Mouse (Mus musculus): Measurements from ENCODE around the gene Nin. TPM values are rescaled to one million over a fixed set of nuclear protein-coding genes. Genes with fewer than 3 reads are reported as not detected.

Gene Nin
- polyA plus RNA-seq (2012): 17.9 and 21.4 TPM in 2 replicates

- TF ChIP-seq GATA1 (IDR thresholded peaks at IDR 0.05; ENCODE audit: low read length): no peak
These were observed at the start of gene Nin for GRCm38 (mm10) chr12:70113351-70113750. TSS of gene Nin (minus strand) at chr12:70113717.

GRCm38 (mm10) chr12:70161057-70161456 is 47.5 kb upstream of the Nin start:
- no peak for TF ChIP-seq GATA1 (IDR thresholded peaks at IDR 0.05; ENCODE audit: low read length)

- TF ChIP-seq GATA1 (IDR thresholded peaks at IDR 0.05; ENCODE audit: low read length): no peak
These were observed 44.0 kb upstream of the Nin start for GRCm38 (mm10) chr12:70157292-70158066.

- TF ChIP-seq GATA1 (IDR thresholded peaks at IDR 0.05; ENCODE audit: low read length): no peak
These were observed 42.7 kb upstream of the Nin start for GRCm38 (mm10) chr12:70156222-70156621.

DNA sequence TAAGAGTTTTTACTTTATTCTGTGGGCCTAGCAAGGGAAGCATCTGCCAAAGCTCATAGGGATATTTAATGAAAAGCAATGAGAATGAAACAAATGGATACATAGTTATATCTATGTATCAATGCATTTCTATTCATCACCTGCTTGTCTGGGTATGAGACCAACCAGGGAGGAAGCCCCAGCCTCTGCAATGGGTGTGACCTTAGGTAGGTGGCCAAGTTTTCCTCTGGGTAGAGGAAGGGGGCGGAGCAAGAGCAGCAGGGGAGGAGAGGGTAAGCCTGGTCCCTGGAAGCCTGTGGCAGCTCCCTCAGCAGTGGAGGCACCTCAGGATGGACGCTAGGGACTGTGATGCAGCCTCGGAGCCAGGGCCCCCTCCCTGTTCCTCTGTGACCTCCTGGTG is 40.3 kb upstream of the Nin start, which contains the start of gene Abhd12b:
Abhd12b (plus strand) TSS at position 301 of the 400 bp plus-strand sequence.
- no peak for TF ChIP-seq GATA1 (IDR thresholded peaks at IDR 0.05; ENCODE audit: low read length)

- TF ChIP-seq GATA1 (IDR thresholded peaks at IDR 0.05; ENCODE audit: low read length): no peak
These were observed 35.2 kb upstream of the Nin start for GRCm38 (mm10) chr12:70148631-70149265.

- no peak for TF ChIP-seq GATA1 (IDR thresholded peaks at IDR 0.05; ENCODE audit: low read length)
These were observed 34.6 kb upstream of the Nin start for GRCm38 (mm10) chr12:70147986-70148630.

- no peak for TF ChIP-seq GATA1 (IDR thresholded peaks at IDR 0.05; ENCODE audit: low read length)
These were observed 32.1 kb upstream of the Nin start for GRCm38 (mm10) chr12:70145586-70145985.

GRCm38 (mm10) chr12:70144637-70145448 is 31.3 kb upstream of the Nin start:
- TF ChIP-seq GATA1 (IDR thresholded peaks at IDR 0.05; ENCODE audit: low read length): no peak

DNA sequence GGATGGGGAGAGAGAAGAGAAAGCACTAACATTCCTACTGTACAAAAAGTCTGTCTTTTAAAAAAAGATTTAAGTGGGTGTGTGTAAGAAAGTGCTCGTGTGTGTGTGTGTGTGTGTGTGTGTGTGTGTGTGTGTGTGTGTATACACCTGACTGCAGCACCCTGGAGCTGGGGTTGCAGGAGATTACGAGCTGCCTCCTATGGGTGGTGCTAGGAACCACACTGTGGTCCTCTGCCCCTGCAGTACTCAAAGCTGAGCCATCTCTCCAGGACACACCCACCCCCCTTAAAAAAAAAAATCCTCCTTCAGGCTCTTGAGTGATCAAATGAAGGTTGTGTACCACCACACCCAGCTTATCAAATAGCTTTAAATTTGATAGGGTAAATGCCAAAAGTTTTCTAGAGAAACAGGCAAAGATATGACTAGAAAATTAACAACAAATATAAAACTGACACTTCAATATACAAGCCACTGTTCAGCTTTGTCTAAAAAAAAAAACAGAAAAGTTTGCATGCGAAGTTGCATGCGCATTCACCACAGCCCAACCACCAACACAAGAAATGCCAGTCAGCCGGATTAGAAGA is 27.6 kb upstream of the Nin start:
- TF ChIP-seq GATA1 (IDR thresholded peaks at IDR 0.05; ENCODE audit: low read length): no peak

GRCm38 (mm10) chr12:70140542-70140941 is 27.0 kb upstream of the Nin start:
- no peak for TF ChIP-seq GATA1 (IDR thresholded peaks at IDR 0.05; ENCODE audit: low read length)

DNA sequence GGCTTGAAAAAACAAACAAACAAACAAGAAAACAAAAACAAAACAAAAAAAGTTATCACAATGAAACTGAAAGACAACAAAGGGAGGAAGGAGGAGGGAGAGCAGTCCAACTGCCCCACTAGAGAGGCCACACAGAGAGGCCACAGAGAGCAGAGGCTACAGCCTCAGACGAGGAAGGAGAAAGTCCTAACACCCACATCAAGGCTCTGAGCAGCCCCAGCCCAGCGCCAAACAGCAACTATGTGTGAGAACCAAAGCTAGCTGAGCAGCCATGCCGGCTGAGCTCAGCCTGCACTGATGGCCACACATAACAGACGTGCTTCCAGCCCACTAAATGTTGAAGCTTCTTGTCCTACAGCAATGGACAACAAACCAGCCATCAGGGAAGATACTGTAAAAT is 26.4 kb upstream of the Nin start:
- TF ChIP-seq GATA1 (IDR thresholded peaks at IDR 0.05; ENCODE audit: low read length): no peak

GRCm38 (mm10) chr12:70137626-70138025 is 24.1 kb upstream of the Nin start:
- TF ChIP-seq GATA1 (IDR thresholded peaks at IDR 0.05; ENCODE audit: low read length): no peak

- no peak for TF ChIP-seq GATA1 (IDR thresholded peaks at IDR 0.05; ENCODE audit: low read length)
These were observed 23.6 kb upstream of the Nin start for GRCm38 (mm10) chr12:70137095-70137494.

GRCm38 (mm10) chr12:70136185-70136756 is 22.8 kb upstream of the Nin start:
- no peak for TF ChIP-seq GATA1 (IDR thresholded peaks at IDR 0.05; ENCODE audit: low read length)

Data from G1E-ER4 (cell line).